Mouse (Mus musculus): ENCODE data around the gene Gmfg. TPM values are rescaled to one million over a fixed set of nuclear protein-coding genes. Genes with fewer than 3 reads are reported as not detected.

The Gmfg gene
- total RNA-seq (2021), result 1 to 10 TPM; 1.4 to 1.5 TPM
- long read RNA-seq, experiment 1, result 0 reads
- long read RNA-seq, experiment 2, partial matches to known transcripts, result 0 of 1 reads
- long read RNA-seq, experiment 2, other reads (novel, unspliced or antisense), result 0 of 1 reads

- DNase-seq (ENCODE audit: low spot score in 2 of 2), result peak; percentile 74 to 76
Measured at GRCm38 (mm10) chr7:28436932-28437570, at the start of gene Gmfg. Gene Gmfg, plus strand, starts transcription at chr7:28437447.

DNA sequence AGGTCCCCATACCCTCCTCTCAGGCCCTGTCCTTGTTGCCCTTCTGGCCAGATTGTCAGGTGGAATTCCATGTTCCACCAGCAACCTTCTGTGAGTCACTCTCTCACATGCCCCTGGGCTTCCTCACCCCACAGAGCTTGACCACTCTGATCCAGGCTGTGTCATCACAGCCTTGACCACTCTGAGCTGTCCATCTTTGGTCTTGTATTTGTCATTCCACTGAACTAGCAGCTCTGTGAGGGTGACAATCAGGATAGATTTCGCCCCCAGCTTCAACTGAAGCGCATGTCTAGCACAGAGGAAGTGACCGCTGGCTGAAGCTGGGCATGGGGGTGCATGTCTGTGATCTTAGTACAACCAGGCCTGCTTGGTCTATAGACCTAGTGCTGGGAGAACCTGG is 46.9 kb upstream of the Gmfg start:
- no peak for DNase-seq (ENCODE audit: low spot score in 2 of 2)

- peak; percentile 94 to 97 for DNase-seq (ENCODE audit: low spot score in 2 of 2)
Measured at GRCm38 (mm10) chr7:28392429-28393271, 44.6 kb upstream of the Gmfg start, which contains the start of the genes Med29 and Paf1. Gene Med29, minus strand, starts transcription at chr7:28392708. Gene Paf1, plus strand, starts transcription at chr7:28392951.

GRCm38 (mm10) chr7:28393272-28393951 is 43.8 kb upstream of the Gmfg start:
- DNase-seq (ENCODE audit: low spot score in 2 of 2), result no peak

DNA sequence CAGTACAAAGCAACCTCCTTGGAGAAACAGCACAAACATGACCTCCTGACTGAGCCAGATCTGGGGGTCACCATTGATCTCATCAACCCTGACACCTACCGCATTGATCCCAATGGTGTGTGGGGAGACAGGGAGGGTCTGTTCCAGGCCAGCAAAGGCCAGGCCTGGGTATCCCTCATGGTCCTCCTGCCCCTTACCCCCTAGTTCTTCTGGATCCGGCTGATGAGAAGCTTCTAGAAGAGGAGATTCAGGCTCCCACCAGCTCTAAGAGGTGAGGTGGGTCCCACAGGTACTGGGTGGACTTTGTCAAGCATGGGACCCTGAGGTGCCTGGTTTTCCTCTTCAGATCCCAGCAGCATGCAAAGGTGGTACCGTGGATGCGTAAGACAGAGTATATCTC is 41.8 kb upstream of the Gmfg start:
- no peak for DNase-seq (ENCODE audit: low spot score in 2 of 2)

GRCm38 (mm10) chr7:28398000-28398399 is 39.2 kb upstream of the Gmfg start:
- DNase-seq (ENCODE audit: low spot score in 2 of 2), result no peak

- DNase-seq (ENCODE audit: low spot score in 2 of 2), result no peak
Measured at GRCm38 (mm10) chr7:28398696-28399340, 38.4 kb upstream of the Gmfg start.

DNA sequence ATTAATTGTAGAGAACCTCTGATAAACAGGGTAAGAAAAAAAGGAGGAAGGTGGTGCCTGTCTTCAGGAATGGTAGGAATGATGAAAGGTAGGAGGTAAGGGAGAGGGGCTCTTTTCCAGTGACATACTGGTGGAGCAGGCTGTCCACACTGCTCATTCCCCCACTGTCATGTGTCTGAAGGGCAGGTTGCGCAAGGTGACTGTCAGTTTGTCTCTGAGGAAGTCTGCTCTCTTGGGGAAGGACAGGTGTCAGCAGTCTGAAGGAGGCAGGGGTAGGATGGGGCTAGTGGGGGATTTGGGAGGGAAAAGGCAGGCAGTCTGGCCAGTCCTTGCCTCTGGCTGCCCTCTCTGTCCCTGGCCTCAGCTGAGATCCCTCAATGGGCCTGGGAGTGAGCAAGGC is 36.2 kb upstream of the Gmfg start:
- DNase-seq (ENCODE audit: low spot score in 2 of 2), result no peak

GRCm38 (mm10) chr7:28401942-28402341 is 35.3 kb upstream of the Gmfg start:
- DNase-seq (ENCODE audit: low spot score in 2 of 2), result no peak

GRCm38 (mm10) chr7:28410841-28411475 is 26.3 kb upstream of the Gmfg start:
- no peak for DNase-seq (ENCODE audit: low spot score in 2 of 2)

GRCm38 (mm10) chr7:28412826-28413225 is 24.4 kb upstream of the Gmfg start:
- no peak for DNase-seq (ENCODE audit: low spot score in 2 of 2)

DNA sequence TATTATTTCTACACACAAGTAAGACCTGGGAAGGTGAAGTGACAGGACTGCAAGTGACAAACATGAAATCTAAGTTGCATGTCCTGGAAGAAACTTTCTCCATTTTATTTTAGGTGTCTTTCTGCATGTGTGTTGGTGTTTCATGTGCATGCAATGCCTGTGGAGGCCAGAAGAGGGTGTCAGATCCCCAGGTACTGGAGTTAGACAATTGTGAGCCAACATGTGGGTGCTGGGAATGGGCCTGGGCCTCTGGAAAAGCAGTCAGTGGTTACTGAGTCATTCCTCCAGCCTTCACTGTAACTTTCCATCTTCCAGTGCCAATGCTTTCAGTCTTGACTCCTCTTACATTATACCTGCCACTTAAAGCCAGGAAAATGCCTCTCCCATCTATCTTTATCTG is 19.9 kb upstream of the Gmfg start:
- DNase-seq (ENCODE audit: low spot score in 2 of 2), result no peak

- no peak for DNase-seq (ENCODE audit: low spot score in 2 of 2)
Measured at GRCm38 (mm10) chr7:28418096-28418670, 19.1 kb upstream of the Gmfg start.

GRCm38 (mm10) chr7:28419416-28419815 is 17.8 kb upstream of the Gmfg start:
- DNase-seq (ENCODE audit: low spot score in 2 of 2), result no peak

- no peak for DNase-seq (ENCODE audit: low spot score in 2 of 2)
Measured at GRCm38 (mm10) chr7:28423018-28423417, 14.2 kb upstream of the Gmfg start.

DNA sequence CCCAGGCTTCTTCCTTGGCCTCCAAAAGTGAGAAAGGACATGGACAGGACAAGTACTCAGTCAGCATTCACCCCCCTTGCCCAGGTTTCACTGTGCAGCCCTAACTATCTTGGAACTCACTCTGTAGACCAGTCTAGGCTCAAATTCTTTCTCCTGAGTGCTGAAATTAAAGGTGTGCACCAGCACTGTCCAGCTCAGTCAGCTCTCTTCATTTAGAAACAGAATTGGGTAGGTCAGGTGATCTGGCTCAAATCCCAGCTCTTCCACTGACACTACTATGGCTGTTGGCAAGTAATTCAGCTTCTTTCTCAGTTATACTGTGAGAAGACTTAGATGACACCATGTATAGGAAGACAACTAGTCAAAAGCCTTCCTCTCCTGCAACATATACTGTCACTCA is 9.5 kb upstream of the Gmfg start:
- DNase-seq (ENCODE audit: low spot score in 2 of 2), result no peak

DNA sequence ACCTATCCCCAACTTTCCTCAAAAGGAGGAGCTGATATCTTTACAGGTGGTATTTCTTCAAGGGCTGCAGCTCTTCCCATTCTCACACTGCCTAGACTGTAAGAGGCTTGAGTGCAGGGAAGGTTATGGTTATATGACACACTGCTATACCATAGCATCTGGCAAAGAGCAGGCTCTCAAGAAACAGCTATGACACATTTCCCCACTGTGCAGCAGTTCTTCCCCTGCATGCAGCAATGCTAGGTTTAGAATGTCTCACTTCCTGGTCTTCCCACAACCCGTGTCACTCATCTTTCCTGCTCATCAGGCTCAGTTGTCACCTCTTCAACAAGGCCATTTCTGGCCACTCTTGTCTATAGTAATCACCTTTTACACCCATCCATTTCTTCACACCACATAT is 6.7 kb upstream of the Gmfg start:
- no peak for DNase-seq (ENCODE audit: low spot score in 2 of 2)

DNA sequence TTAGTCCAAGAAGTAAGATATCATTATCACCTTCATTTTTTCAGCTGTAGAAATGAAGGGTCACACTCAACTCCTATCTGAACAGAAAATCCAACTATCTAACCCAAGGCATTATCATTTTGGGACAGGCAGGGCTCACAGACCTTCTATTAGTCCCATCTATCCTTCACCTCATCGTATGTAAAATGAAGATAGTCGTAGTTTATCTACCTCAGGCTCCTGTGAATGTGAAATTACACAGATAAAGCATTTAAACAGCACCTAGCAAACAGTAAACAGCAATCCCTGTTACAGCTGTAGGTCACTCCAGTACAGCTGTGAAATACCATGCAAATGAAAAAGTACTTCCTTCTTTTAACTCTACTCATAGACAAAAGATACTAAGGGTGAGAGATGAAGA is 5.0 kb upstream of the Gmfg start:
- DNase-seq (ENCODE audit: low spot score in 2 of 2), result no peak

GRCm38 (mm10) chr7:28435660-28436259 is 1.5 kb upstream of the Gmfg start:
- DNase-seq (ENCODE audit: low spot score in 2 of 2), result peak in 1 of 2 experiments; percentile 17
